Mouse (Mus musculus): ENCODE data around the gene Kcnd3. TPM values are rescaled to one million over a fixed set of nuclear protein-coding genes. Genes with fewer than 3 reads are reported as not detected.

Gene Kcnd3
- polyA plus RNA-seq, 1 experiment from 2014 or later, result 0.10 TPM

- ATAC-seq (ENCODE audit: low read depth) (no peak), DNase-seq (no peak)
- Histone ChIP-seq H3K36me3 (no peaks in the 10 kb centered on the region), H3K9ac (no peak overlapping the region), H3K27me3 (no peaks in the 10 kb centered on the region), H3K4me3 (replicated peaks) (no peak overlapping the region), H3K9me3 (replicated peaks) (no peaks in the 10 kb centered on the region), H3K4me2 (no peak overlapping the region), H3K27ac (no peak overlapping the region), H3K4me1 (replicated peaks) (no peaks in the 10 kb centered on the region)
- WGBS (ENCODE audit: insufficient replicate concordance), result 57% methylated on average over 8 of the region's 8 CpGs
Measured at GRCm38 (mm10) chr3:105528860-105529259, 76.7 kb downstream of the Kcnd3 start.

DNA sequence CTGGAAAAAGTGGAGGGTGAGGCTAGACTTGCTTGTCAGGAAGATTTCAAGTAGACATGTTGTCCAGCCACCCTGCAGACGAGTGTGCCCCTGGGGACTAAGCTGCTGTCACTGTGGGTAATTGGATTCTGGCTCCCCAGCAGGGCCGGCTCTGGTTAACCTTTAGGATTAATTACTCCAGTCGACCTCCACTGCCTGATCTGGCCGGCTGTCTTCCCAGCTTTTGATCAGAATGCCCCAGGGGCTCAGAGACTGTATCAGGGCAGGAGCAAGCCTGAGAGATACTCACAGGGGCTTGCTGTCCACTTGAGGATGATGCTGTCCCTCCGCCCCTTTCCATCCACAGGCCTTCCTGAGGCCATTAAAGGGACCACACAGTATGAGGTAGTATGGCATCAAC, 77.6 kb downstream of the Kcnd3 start:
- Histone ChIP-seq H3K4me3 (replicated peaks) (no peak overlapping the region), H3K36me3 (no peaks in the 10 kb centered on the region), H3K27ac (no peak overlapping the region), H3K9me3 (replicated peaks) (no peaks in the 10 kb centered on the region), H3K9ac (no peak overlapping the region), H3K4me2 (no peak overlapping the region), H3K27me3 (no peaks in the 10 kb centered on the region), H3K4me1 (replicated peaks) (no peaks in the 10 kb centered on the region)
- 23% methylated on average over 5 of the region's 5 CpGs for WGBS (ENCODE audit: insufficient replicate concordance)
- ATAC-seq (ENCODE audit: low read depth), result no peak
- no peak for DNase-seq

DNA sequence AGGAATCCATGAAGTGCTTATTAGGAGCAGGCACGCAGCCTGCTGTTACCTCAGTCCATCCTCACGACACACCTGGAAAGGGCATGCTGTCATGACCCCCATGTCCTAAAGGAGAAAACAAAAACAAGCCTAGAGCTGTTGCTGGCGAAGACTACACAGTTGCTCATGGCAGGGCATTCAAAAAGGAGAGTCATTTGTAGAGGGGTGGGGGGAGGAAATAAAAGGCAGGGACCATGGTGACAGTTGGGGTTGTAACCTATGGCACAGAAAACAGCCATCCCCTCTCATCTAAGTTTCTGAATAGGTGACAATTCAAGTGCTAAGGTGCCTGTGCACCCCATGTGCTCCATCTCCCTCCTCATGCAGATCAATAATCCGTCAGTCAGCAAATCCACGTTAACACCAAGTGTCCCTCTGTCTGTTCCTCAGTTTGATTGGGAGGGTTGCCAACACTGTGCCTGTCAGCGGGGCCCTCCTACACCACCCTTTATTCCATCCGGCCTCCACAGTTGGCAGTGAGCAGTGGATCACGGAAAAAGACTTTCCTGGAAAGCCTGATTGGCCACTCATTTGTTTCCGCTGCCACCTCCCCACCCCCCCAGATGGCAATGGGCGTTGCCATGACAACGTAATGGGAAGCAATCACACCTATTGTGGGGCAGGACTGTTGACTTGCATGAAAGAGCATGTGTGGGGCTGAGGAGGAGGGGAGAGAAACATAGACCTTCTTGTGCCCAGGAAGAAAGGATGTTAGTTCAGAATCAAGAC, 78.4 kb downstream of the Kcnd3 start:
- H3K9ac ChIP-seq, result no peak overlapping the region
- no peak for ATAC-seq (ENCODE audit: low read depth)
- no peak overlapping the region for H3K4me3 ChIP-seq (replicated peaks)
- no peak overlapping the region for H3K27ac ChIP-seq
- H3K4me2 ChIP-seq, result no peak overlapping the region
- H3K27me3 ChIP-seq, result no peaks in the 10 kb centered on the region
- H3K9me3 ChIP-seq (replicated peaks), result no peaks in the 10 kb centered on the region
- no peak for DNase-seq
- H3K36me3 ChIP-seq, result no peaks in the 10 kb centered on the region
- WGBS (ENCODE audit: insufficient replicate concordance), result 25% methylated on average over 11 of the region's 11 CpGs
- no peaks in the 10 kb centered on the region for H3K4me1 ChIP-seq (replicated peaks)

- Histone ChIP-seq H3K9me3 (replicated peaks) (no peaks in the 10 kb centered on the region), H3K4me3 (replicated peaks) (no peak overlapping the region), H3K36me3 (no peaks in the 10 kb centered on the region), H3K4me2 (no peak overlapping the region), H3K27me3 (no peaks in the 10 kb centered on the region), H3K27ac (no peak overlapping the region), H3K9ac (no peak overlapping the region), H3K4me1 (replicated peaks) (no peaks in the 10 kb centered on the region)
- WGBS (ENCODE audit: insufficient replicate concordance), result 51% methylated on average over 6 of the region's 6 CpGs
- DNase-seq, result no peak
- ATAC-seq (ENCODE audit: low read depth), result no peak
Measured at GRCm38 (mm10) chr3:105538406-105538805, 86.3 kb downstream of the Kcnd3 start.

DNA sequence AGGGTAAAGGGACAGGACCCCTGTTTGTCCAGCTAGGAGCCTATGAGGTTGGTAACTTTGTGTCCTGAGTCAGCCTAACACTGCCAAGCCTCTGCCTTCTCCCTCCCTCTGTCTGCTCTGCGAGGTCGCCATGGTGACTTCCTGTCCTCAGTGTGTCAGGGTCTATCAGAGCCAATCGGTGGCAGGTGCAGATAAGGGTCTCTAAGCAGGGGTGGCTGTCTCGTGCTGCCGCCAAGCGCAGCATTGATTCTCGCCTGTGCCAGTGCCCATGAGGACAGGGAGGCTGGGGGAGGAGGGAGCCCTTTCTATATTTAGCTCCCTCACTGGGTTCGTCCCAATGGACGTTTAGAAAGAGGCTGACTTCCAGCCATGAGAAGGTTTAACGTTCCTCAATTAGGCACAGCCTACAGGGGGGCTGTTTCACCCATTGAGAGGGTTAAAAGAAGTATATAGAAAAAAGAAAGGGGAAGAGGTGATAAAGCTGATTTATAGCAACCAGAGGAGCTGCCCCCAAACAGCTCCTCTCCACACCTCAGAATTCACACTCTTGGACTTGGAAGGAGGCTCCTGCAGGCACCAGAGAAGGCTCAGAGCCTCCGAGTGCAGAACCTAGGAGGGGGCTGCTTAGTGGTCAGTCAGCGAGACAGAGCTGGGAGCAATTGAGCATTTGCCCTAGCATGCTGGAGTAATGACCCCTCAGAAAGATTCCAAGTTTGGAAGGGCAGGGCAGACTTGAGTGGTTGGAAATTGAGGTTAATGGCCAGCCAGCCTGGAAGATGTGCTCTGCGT, 86.9 kb downstream of the Kcnd3 start:
- Histone ChIP-seq H3K9me3 (replicated peaks) (no peaks in the 10 kb centered on the region), H3K4me3 (replicated peaks) (no peak overlapping the region), H3K4me1 (replicated peaks) (no peaks in the 10 kb centered on the region), H3K36me3 (no peaks in the 10 kb centered on the region), H3K9ac (no peak overlapping the region), H3K27me3 (no peaks in the 10 kb centered on the region), H3K27ac (no peak overlapping the region), H3K4me2 (no peak overlapping the region)
- WGBS (ENCODE audit: insufficient replicate concordance), result 9% methylated on average over 13 of the region's 13 CpGs
- ATAC-seq (ENCODE audit: low read depth) (no peak), DNase-seq (no peak)

DNA sequence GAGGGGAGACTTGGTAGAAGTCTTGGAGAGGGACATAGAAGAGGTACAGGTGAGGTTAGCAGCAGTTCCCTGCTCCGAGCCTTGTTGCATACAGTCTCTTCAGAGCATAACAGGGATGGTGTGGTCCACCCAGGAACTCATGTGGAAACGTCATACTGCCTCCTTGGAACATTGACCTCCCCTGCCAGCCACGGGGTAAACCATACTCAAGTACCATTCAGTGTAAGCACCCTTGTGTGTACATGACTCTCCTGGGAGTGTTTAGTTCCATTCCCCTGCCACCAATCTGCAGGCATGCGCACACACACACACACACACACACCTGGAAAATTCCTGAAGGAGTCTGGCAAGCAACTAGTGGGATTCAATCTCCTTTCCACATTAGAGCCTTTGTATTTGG, 90.6 kb downstream of the Kcnd3 start:
- Histone ChIP-seq H3K4me3 (replicated peaks) (no peak overlapping the region), H3K4me2 (no peak overlapping the region), H3K27me3 (no peaks in the 10 kb centered on the region), H3K9me3 (replicated peaks) (no peaks in the 10 kb centered on the region), H3K9ac (no peak overlapping the region), H3K27ac (no peak overlapping the region), H3K4me1 (replicated peaks) (no peaks in the 10 kb centered on the region), H3K36me3 (no peaks in the 10 kb centered on the region)
- no peak for ATAC-seq (ENCODE audit: low read depth)
- WGBS (ENCODE audit: insufficient replicate concordance), result 49% methylated on average over 4 of the region's 4 CpGs
- no peak for DNase-seq

GRCm38 (mm10) chr3:105544106-105544505, 92.0 kb downstream of the Kcnd3 start:
- no peaks in the 10 kb centered on the region for H3K4me1 ChIP-seq (replicated peaks)
- DNase-seq (no peak), ATAC-seq (ENCODE audit: low read depth) (no peak)
- H3K9ac ChIP-seq, result no peak overlapping the region
- no peaks in the 10 kb centered on the region for H3K9me3 ChIP-seq (replicated peaks)
- no peak overlapping the region for H3K4me3 ChIP-seq (replicated peaks)
- no peaks in the 10 kb centered on the region for H3K36me3 ChIP-seq
- 54% methylated on average over 1 of the region's 1 CpGs for WGBS (ENCODE audit: insufficient replicate concordance)
- no peak overlapping the region for H3K4me2 ChIP-seq
- H3K27ac ChIP-seq, result no peak overlapping the region
- H3K27me3 ChIP-seq, result no peaks in the 10 kb centered on the region

DNA sequence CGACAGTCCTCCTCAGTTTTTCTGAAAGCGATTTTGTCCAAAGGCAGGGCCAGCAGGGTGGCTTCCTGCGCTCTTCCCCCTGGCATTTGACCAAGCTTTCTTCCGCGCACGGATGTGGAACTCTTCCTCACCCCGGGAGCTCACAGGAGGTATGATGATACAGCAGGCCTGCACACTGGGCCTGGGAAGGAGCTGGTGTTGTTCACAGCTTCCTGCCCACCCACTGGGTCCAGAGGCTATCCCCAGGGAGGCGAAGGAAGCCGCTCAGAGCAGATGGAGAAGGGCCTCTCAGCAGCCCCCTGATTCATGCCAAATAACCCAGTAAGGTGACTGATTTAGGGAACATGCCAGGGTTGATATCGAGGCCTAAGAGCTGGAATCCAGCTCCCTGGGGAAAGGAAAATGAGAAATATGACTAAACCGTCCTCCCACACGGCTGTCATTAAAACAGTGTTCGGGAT, 94.5 kb downstream of the Kcnd3 start:
- Histone ChIP-seq H3K27me3 (no peaks in the 10 kb centered on the region), H3K4me3 (replicated peaks) (no peak overlapping the region), H3K4me2 (no peak overlapping the region), H3K36me3 (no peaks in the 10 kb centered on the region), H3K9ac (no peak overlapping the region), H3K9me3 (replicated peaks) (no peaks in the 10 kb centered on the region), H3K4me1 (replicated peaks) (no peaks in the 10 kb centered on the region), H3K27ac (no peak overlapping the region)
- ATAC-seq (ENCODE audit: low read depth) (no peak), DNase-seq (no peak)
- 42% methylated on average over 13 of the region's 13 CpGs for WGBS (ENCODE audit: insufficient replicate concordance)

DNA sequence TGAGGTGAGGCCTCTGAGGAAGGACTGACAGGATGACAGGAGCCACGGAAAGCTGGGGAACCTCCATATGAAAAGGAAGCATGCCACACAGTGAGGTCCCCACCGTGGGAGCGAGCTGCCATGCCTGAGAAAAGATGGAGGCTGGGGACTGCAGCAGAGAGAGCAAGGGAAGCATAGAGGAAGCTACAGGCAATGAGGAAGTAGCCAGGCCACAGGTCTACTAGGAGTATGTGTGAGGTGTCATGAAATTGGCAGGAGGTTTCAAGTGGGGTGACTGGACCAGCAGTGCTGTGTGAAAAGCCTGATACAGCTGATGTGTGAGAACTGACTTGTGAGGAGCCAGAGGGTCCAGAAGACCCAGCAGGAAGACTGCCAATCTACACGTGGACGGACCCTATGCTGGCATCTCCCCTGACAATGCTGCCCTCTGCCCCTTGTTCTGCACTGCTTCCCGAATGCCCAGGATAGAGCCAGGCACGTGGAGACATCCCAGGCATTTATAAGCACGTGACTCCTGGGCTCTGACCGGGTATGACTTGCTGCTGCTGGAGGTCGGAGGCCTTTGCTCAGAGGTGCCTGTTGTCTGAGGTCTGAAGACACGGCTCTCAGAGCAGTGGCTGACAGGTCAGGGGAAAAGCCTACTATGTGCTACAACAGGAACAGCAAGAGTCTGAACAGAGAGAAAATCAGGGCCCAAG, 96.1 kb downstream of the Kcnd3 start:
- Histone ChIP-seq H3K9me3 (replicated peaks) (no peaks in the 10 kb centered on the region), H3K9ac (no peak overlapping the region), H3K4me2 (no peak overlapping the region), H3K27ac (no peak overlapping the region), H3K4me3 (replicated peaks) (no peak overlapping the region), H3K4me1 (replicated peaks) (no peaks in the 10 kb centered on the region), H3K27me3 (no peaks in the 10 kb centered on the region), H3K36me3 (no peaks in the 10 kb centered on the region)
- WGBS (ENCODE audit: insufficient replicate concordance), result 56% methylated on average over 11 of the region's 11 CpGs
- ATAC-seq (ENCODE audit: low read depth) (no peak), DNase-seq (no peak)

- Histone ChIP-seq H3K4me3 (replicated peaks) (no peak overlapping the region), H3K9ac (no peak overlapping the region), H3K36me3 (no peaks in the 10 kb centered on the region), H3K27ac (no peak overlapping the region), H3K4me1 (replicated peaks) (no peaks in the 10 kb centered on the region), H3K4me2 (no peak overlapping the region), H3K27me3 (no peaks in the 10 kb centered on the region), H3K9me3 (replicated peaks) (no peaks in the 10 kb centered on the region)
- ATAC-seq (ENCODE audit: low read depth), result no peak
- 30% methylated on average over 2 of the region's 2 CpGs for WGBS (ENCODE audit: insufficient replicate concordance)
- DNase-seq, result no peak
Measured at GRCm38 (mm10) chr3:105559456-105559855, 107.3 kb downstream of the Kcnd3 start.

DNA sequence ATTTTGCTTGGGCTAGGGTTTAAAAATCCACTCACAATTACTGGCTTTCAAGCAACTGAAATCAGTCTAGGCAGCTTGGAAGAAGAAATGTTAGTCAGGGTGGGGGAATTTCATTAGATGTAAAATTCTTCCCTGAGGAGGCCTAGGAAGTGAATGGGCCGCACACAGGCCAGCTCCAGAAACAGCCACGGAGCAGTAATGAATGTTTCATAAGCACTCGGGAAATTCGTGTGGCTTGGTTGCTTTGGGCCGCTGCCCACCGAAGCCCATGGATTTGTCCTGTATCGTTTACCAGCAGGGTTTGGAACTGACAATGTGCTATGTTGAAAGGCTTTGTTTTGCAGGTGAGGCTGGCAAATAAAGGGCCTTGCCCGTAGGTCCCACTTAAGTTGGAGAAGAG, 114.8 kb downstream of the Kcnd3 start:
- H3K27me3 ChIP-seq, result no peaks in the 10 kb centered on the region
- no peaks in the 10 kb centered on the region for H3K4me1 ChIP-seq (replicated peaks)
- H3K4me3 ChIP-seq (replicated peaks), result no peak overlapping the region
- no peak overlapping the region for H3K4me2 ChIP-seq
- H3K9me3 ChIP-seq (replicated peaks), result no peaks in the 10 kb centered on the region
- no peaks in the 10 kb centered on the region for H3K36me3 ChIP-seq
- no peak for ATAC-seq (ENCODE audit: low read depth)
- DNase-seq, result no peak
- 77% methylated on average over 8 of the region's 8 CpGs for WGBS (ENCODE audit: insufficient replicate concordance)
- H3K27ac ChIP-seq, result no peak overlapping the region
- no peak overlapping the region for H3K9ac ChIP-seq
